Mouse (Mus musculus) hindbrain, embryonic 14.5 days (tissue): ENCODE results near the gene Syne2. TPM values are rescaled to one million over a fixed set of nuclear protein-coding genes. Genes with fewer than 3 reads are reported as not detected.

Experiments used
- ATAC-seq: fragments of 200-750 bp; cut with Nextera tagmentation; 2 replicates; pipeline ENCODE4 v1.8.0; 2017; ENCODE audit warnings: moderate number of reproducible peaks, mild to moderate bottlenecking, moderate TSS enrichment, moderate library complexity; ENCODE audit not compliant: low FRiP score
- DNase-seq: peaks from one replicate; pipeline ENCODE4 v3.0.0-alpha.2; 2015; ENCODE audit warnings: low spot score
- H3K27ac ChIP-seq: fragments of 300-500 bp; sonication (generic); 2 replicates; pipeline ENCODE4 v1.5.1; 2014; ENCODE audit warnings: mild to moderate bottlenecking, moderate library complexity
- H3K27me3 ChIP-seq: fragments of 300-500 bp; sonication (generic); 2 replicates; pipeline ENCODE4 v1.6.1; 2014; ENCODE audit warnings: mild to moderate bottlenecking, low read length, mixed read lengths; ENCODE audit not compliant: control insufficient read depth, insufficient read depth
- H3K36me3 ChIP-seq: fragments of 300-500 bp; sonication (generic); replicated peaks from 2 replicates; pipeline ENCODE4 v1.6.1; 2014; ENCODE audit not compliant: control insufficient read depth, insufficient read depth
- H3K4me1 ChIP-seq: fragments of 300-500 bp; sonication (generic); replicated peaks from 2 replicates; pipeline ENCODE4 v1.6.1; 2014; ENCODE audit warnings: antibody characterized with exemption, low read length, mixed read lengths; ENCODE audit not compliant: control insufficient read depth, insufficient read depth
- H3K4me2 ChIP-seq: fragments of 300-500 bp; sonication (generic); replicated peaks from 2 replicates; pipeline ENCODE4 v1.6.1; 2014; ENCODE audit warnings: mild to moderate bottlenecking, moderate library complexity
- H3K4me3 ChIP-seq: fragments of 300-500 bp; sonication (generic); replicated peaks from 2 replicates; pipeline ENCODE4 v1.5.1; 2014; ENCODE audit warnings: mild to moderate bottlenecking, low read length
- H3K9ac ChIP-seq: fragments of 300-500 bp; sonication (generic); 2 replicates; pipeline ENCODE4 v1.6.1; 2014
- H3K9me3 ChIP-seq: fragments of 300-500 bp; sonication (generic); 2 replicates; pipeline ENCODE4 v1.6.1; 2016; ENCODE audit warnings: low read length; ENCODE audit not compliant: control insufficient read depth
- WGBS: fragments of 180-500 bp; shearing (Covaris S2); extraction: QIAGEN DNeasy Blood & Tissue Kit; methylation state at CpG from one replicate; pipeline ENCODE4 v1.1.7; 2014; 5-methylcytosine and 5-hydroxymethylcytosine counted together
- polyA plus RNA-seq: library from polyadenylated mRNA; unstranded; fragments of >200 nt; fragmentation: Nextera tagmentation; extraction: Ambion mirVana; gene quantifications from 2 replicates; pipeline ENCODE4 v1.2.1, GENCODE M21; 2014

The Syne2 gene
- polyA plus RNA-seq, 1 experiment from 2014 or later, result 52.6 TPM

GRCm38 (mm10) chr12:76085956-76086905, 268.3 kb downstream of the Syne2 start:
- Histone ChIP-seq H3K9ac (no peak overlapping the region), H3K4me3 (no peak overlapping the region), H3K9me3 (no peaks in the 10 kb centered on the region), H3K27ac (no peak overlapping the region), H3K4me1 (peaks cover 13% of the 10 kb centered on the region), H3K36me3 (peaks cover 30% of the 10 kb centered on the region), H3K4me2 (no peak overlapping the region), H3K27me3 (no peaks in the 10 kb centered on the region)
- no peak for ATAC-seq
- WGBS, result 80% methylated on average over 15 of the region's 15 CpGs
- DNase-seq, result no peak

GRCm38 (mm10) chr12:76087025-76087424, 269.1 kb downstream of the Syne2 start:
- no peak overlapping the region for H3K4me3 ChIP-seq
- DNase-seq, result no peak

GRCm38 (mm10) chr12:76092789-76093466, 275.0 kb downstream of the Syne2 start:
- no peak overlapping the region for H3K9ac ChIP-seq
- no peak overlapping the region for H3K4me3 ChIP-seq
- H3K27ac ChIP-seq, result no peak overlapping the region
- H3K4me1 ChIP-seq, result no peaks in the 10 kb centered on the region; the same call in 1 of the 2 replicates
- ATAC-seq (no peak), DNase-seq (no peak)
- peaks cover 75% of the 10 kb centered on the region for H3K36me3 ChIP-seq
- no peak overlapping the region for H3K4me2 ChIP-seq
- H3K9me3 ChIP-seq, result no peaks in the 10 kb centered on the region
- 96% methylated on average over 11 of the region's 11 CpGs for WGBS
- no peaks in the 10 kb centered on the region for H3K27me3 ChIP-seq

More at GRCm38 (mm10) chr12:76087025-76087424, 269.1 kb downstream of the Syne2 start:
- no peak for ATAC-seq
- peaks cover 11% of the 10 kb centered on the region for H3K4me1 ChIP-seq
- H3K27me3 ChIP-seq, result no peaks in the 10 kb centered on the region
- no peak overlapping the region for H3K27ac ChIP-seq
- H3K9me3 ChIP-seq, result no peaks in the 10 kb centered on the region
- WGBS, result 91% methylated on average over 13 of the region's 13 CpGs
- H3K36me3 ChIP-seq, result peaks cover 34% of the 10 kb centered on the region
- H3K9ac ChIP-seq, result no peak overlapping the region
- H3K4me2 ChIP-seq, result no peak overlapping the region

DNA sequence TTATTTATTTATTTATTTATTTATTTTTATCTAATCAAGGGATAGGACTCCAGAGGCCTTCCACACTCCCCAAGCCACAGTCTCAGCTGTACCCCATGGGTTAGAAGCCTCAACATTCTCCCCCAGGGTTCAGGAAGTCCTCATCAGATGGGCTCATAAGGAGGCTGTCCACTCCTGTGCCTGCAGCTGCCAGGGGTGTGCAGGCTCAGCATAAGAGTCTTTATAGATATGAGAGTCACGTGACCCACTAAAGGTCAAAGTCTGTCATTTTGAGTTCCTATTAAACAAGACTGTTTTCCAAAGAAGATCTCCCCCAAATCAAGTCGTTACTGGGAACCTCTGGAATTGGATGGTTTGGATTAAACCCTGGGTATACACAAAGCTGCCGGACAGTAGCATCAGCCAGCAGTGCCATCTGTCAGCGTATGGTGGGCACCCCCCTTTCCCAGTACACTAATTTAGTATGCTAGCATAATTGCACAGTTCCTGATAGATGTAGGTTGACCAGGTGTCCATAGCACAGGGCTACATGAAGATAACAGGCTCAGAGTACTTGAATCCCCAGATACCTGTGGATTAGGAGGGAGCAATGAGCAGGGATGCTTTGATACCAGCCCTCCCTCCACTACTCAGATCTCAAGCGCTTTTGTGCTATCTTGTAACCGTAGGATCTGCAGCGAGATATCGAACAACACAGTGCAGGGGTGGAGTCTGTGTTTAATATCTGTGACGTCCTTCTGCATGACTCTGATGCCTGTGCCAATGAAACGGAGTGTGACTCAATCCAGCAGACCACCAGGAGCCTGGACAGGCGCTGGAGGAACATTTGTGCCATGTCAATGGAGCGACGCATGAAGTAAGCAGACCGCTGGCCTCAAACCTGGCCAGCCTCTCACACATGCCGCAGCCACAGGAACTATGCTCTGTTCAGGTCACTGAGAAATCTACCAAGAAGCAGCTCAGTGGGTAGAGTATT, 276.0 kb downstream of the Syne2 start:
- DNase-seq (no peak), ATAC-seq (no peak)
- Histone ChIP-seq H3K4me3 (no peak overlapping the region), H3K36me3 (peaks cover 77% of the 10 kb centered on the region), H3K4me2 (no peak overlapping the region), H3K9ac (no peak overlapping the region), H3K27me3 (no peaks in the 10 kb centered on the region), H3K4me1 (no peaks in the 10 kb centered on the region; the same call in 1 of the 2 replicates), H3K27ac (no peak overlapping the region), H3K9me3 (no peaks in the 10 kb centered on the region)
- WGBS, result 90% methylated on average over 15 of the region's 15 CpGs

GRCm38 (mm10) chr12:76095117-76096035, 277.4 kb downstream of the Syne2 start:
- no peaks in the 10 kb centered on the region for H3K27me3 ChIP-seq
- no peaks in the 10 kb centered on the region; the same call in 1 of the 2 replicates for H3K4me1 ChIP-seq
- WGBS, result 75% methylated on average over 30 of the region's 30 CpGs
- H3K27ac ChIP-seq, result no peak overlapping the region
- peaks cover 82% of the 10 kb centered on the region for H3K36me3 ChIP-seq
- no peak for DNase-seq
- no peak overlapping the region for H3K9ac ChIP-seq
- no peak for ATAC-seq
- H3K9me3 ChIP-seq, result no peaks in the 10 kb centered on the region
- H3K4me2 ChIP-seq, result no peak overlapping the region
- no peak overlapping the region for H3K4me3 ChIP-seq

GRCm38 (mm10) chr12:76102621-76103020, 284.7 kb downstream of the Syne2 start:
- no peak for ATAC-seq
- no peaks in the 10 kb centered on the region for H3K9me3 ChIP-seq
- no peak overlapping the region for H3K4me2 ChIP-seq
- H3K36me3 ChIP-seq, result peaks cover 96% of the 10 kb centered on the region
- no peaks in the 10 kb centered on the region for H3K4me1 ChIP-seq
- no peak for DNase-seq
- 91% methylated on average over 12 of the region's 12 CpGs for WGBS
- no peak overlapping the region for H3K9ac ChIP-seq
- no peak overlapping the region for H3K4me3 ChIP-seq
- H3K27ac ChIP-seq, result no peak overlapping the region
- no peaks in the 10 kb centered on the region for H3K27me3 ChIP-seq

DNA sequence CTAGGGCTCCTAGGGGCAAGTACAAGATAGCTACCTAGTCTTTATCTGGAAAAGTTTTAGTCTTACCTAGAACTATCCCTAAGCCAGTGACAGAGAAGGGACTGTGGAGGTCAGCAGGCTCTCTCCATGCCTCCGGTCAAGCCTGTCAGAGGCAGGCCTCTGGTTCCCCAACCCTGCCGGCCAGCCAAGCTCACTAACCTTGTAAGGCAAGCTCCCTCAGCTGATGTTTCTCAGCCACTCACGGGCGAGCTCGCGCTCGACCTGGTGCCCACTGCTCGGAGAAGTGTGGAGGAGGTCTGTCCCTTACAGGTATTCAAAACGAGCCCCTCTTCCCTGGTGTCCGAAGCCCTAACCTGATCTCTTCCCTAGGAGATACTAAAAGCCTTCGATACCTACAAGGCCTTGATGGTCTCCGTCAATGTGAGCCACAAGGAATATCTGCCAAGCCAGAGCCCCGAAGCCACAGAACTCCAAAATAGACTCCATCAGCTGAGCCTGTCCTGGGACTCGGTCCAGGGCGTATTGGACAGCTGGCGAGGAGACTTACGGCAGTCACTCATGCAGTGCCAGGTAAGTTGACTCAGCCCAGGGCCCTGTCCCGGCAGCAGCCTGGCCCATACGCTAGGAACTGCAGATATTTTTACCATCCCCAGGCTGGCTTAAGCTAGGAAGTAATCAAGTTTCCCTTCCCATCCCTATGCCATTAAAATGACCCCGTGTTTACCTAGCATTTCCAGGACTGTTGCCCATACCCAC, 286.8 kb downstream of the Syne2 start:
- H3K9me3 ChIP-seq, result no peaks in the 10 kb centered on the region
- H3K36me3 ChIP-seq, result peaks cover 95% of the 10 kb centered on the region
- no peak overlapping the region for H3K4me2 ChIP-seq
- ATAC-seq (no peak), DNase-seq (no peak)
- no peaks in the 10 kb centered on the region for H3K27me3 ChIP-seq
- H3K4me1 ChIP-seq, result no peaks in the 10 kb centered on the region
- H3K27ac ChIP-seq, result no peak overlapping the region
- no peak overlapping the region for H3K4me3 ChIP-seq
- no peak overlapping the region for H3K9ac ChIP-seq
- 96% methylated on average over 20 of the region's 20 CpGs for WGBS
